In the genomic region with DNA sequence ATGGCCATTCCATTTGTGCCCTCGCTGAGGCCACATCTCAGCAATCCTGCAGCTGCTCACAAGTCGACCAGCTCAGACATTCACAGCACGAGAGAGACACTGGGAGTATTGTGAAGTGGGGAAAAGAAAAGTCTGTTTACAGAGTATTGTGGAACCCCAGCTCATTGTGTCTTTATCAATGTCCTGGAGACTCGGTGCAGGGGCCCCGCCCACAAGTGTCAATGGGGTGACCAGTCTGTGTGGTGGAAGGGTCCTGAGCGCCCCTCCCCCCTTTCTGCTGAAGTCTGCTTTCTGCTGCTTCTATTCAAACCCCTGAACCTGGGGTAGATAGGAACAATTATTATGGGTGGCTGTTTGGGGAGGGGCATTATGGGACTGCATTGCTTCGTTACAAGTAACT, we compare ENCODE assay signal across 24 mouse cellular contexts. TPM values are rescaled to one million over a fixed set of nuclear protein-coding genes. Genes with fewer than 3 reads are reported as not detected.
DNase-seq lines count a peak whose midpoint lies in the region; ATAC-seq and TF ChIP-seq lines count a peak whose summit lies in the region.
"Had no signal": no experiment of that assay in that cellular context is flagged by ENCODE, and none has a peak within 500 bp of the region (broad histone marks: within the 10 kb centered on the region; RNA-seq: fewer than 3 reads in every experiment).

No protein-coding gene starts in this region.

- H3K4me3 ChIP-seq in hindbrain, embryonic 11.5 days (ENCODE audit: low read depth, low read length): no peak overlapping the region
- no peak overlapping the region for H3K4me3 ChIP-seq in hindbrain, postnatal 0 days (ENCODE audit: low read length)
- H3K4me3 ChIP-seq in neural tube, embryonic 11.5 days (ENCODE audit: low read depth, low read length): no peak overlapping the region
- no peak overlapping the region for H3K4me3 ChIP-seq in neural tube, embryonic 15.5 days (replicated peaks)
- no peak overlapping the region for H3K4me3 ChIP-seq in neural tube, embryonic 13.5 days
- no peak overlapping the region for H3K4me3 ChIP-seq in liver, embryonic 12.5 days
- H3K4me3 ChIP-seq: embryonic facial prominence, embryonic 12.5 days; erythroblast, embryonic 14.5 days; heart, embryonic 12.5 days; limb, embryonic 15.5 days had no signal

- DNase-seq in hindbrain, embryonic 11.5 days (ENCODE audit: low spot score): peak; percentile 78
- DNase-seq in hindbrain, postnatal 0 days (ENCODE audit: low spot score): no peak
- peak; percentile 61 for DNase-seq in neural tube, embryonic 11.5 days (ENCODE audit: low spot score)
- peak; percentile 65 for DNase-seq in embryo, embryonic 11 days
- DNase-seq: heart, adult 11 months; heart, postnatal 14 days; kidney, adult 2 months; kidney, postnatal 10 days; right cerebral cortex, postnatal 25 days; thymus, adult 2 months had no signal

- ATAC-seq in hindbrain, embryonic 11.5 days (ENCODE audit: low FRiP score): peak; percentile 74
- no peak for ATAC-seq in hindbrain, postnatal 0 days
- peak; percentile 52 for ATAC-seq in neural tube, embryonic 11.5 days (ENCODE audit: insufficient read depth, low FRiP score, low TSS enrichment)
- no peak for ATAC-seq in neural tube, embryonic 15.5 days (ENCODE audit: low FRiP score)
- ATAC-seq in neural tube, embryonic 13.5 days (ENCODE audit: low read depth): no peak
- ATAC-seq in liver, embryonic 12.5 days: no peak
- ATAC-seq: lung, postnatal 0 days had no signal

- no peaks in the 10 kb centered on the region for H3K27me3 ChIP-seq in hindbrain, embryonic 11.5 days (ENCODE audit: control insufficient read depth, insufficient read depth, low read length)
- H3K27me3 ChIP-seq in hindbrain, postnatal 0 days (ENCODE audit: insufficient read depth, low read length): no peaks in the 10 kb centered on the region
- no peaks in the 10 kb centered on the region for H3K27me3 ChIP-seq in neural tube, embryonic 11.5 days (ENCODE audit: control insufficient read depth, insufficient read depth, low read length)
- H3K27me3 ChIP-seq in neural tube, embryonic 15.5 days (replicated peaks): no peaks in the 10 kb centered on the region
- no peaks in the 10 kb centered on the region for H3K27me3 ChIP-seq in neural tube, embryonic 13.5 days
- peaks cover 35% of the 10 kb centered on the region for H3K27me3 ChIP-seq in liver, embryonic 12.5 days (replicated peaks)
- H3K27me3 ChIP-seq: embryonic facial prominence, embryonic 12.5 days; limb, embryonic 15.5 days had no signal

- no peaks in the 10 kb centered on the region for H3K9me3 ChIP-seq in hindbrain, embryonic 11.5 days (ENCODE audit: control insufficient read depth, low read length)
- no peaks in the 10 kb centered on the region for H3K9me3 ChIP-seq in hindbrain, postnatal 0 days (ENCODE audit: low read length)
- no peaks in the 10 kb centered on the region for H3K9me3 ChIP-seq in neural tube, embryonic 11.5 days (ENCODE audit: control insufficient read depth, low read length)
- H3K9me3 ChIP-seq in neural tube, embryonic 15.5 days (replicated peaks): no peaks in the 10 kb centered on the region
- no peaks in the 10 kb centered on the region for H3K9me3 ChIP-seq in neural tube, embryonic 13.5 days
- no peaks in the 10 kb centered on the region for H3K9me3 ChIP-seq in liver, embryonic 12.5 days (replicated peaks)
- H3K9me3 ChIP-seq: embryonic facial prominence, embryonic 12.5 days; heart, embryonic 12.5 days; limb, embryonic 15.5 days had no signal

- H3K9ac ChIP-seq in hindbrain, embryonic 11.5 days (ENCODE audit: low read depth, low read length): no peak overlapping the region
- H3K9ac ChIP-seq in hindbrain, postnatal 0 days (replicated peaks; ENCODE audit: low read length): no peak overlapping the region
- H3K9ac ChIP-seq in neural tube, embryonic 11.5 days (ENCODE audit: low read length): no peak overlapping the region
- H3K9ac ChIP-seq in neural tube, embryonic 15.5 days (replicated peaks): no peak overlapping the region
- H3K9ac ChIP-seq in neural tube, embryonic 13.5 days: no peak overlapping the region
- no peak overlapping the region for H3K9ac ChIP-seq in liver, embryonic 12.5 days
- H3K9ac ChIP-seq: embryonic facial prominence, embryonic 12.5 days; heart, embryonic 12.5 days; limb, embryonic 15.5 days had no signal

- H3K27ac ChIP-seq in hindbrain, embryonic 11.5 days (ENCODE audit: low read depth, low read length): peak overlapping the region; percentile 63; the same call in 1 of the 2 replicates
- H3K27ac ChIP-seq in hindbrain, postnatal 0 days: no peak overlapping the region
- H3K27ac ChIP-seq in neural tube, embryonic 11.5 days (ENCODE audit: low read depth, low read length): no peak overlapping the region
- H3K27ac ChIP-seq in neural tube, embryonic 15.5 days (replicated peaks): no peak overlapping the region
- 0 out of 2 replicates have a peak overlapping the region, but pooled peaks have one; percentile 13 for H3K27ac ChIP-seq in neural tube, embryonic 13.5 days (replicated peaks)
- H3K27ac ChIP-seq in liver, embryonic 12.5 days: no peak overlapping the region
- H3K27ac ChIP-seq: embryonic facial prominence, embryonic 12.5 days; limb, embryonic 15.5 days had no signal

- 20% methylated on average over 7 of the region's 7 CpGs for WGBS in hindbrain, embryonic 11.5 days
- WGBS in hindbrain, postnatal 0 days: 16% methylated on average over 7 of the region's 7 CpGs
- 38% methylated on average over 7 of the region's 7 CpGs for WGBS in neural tube, embryonic 11.5 days
- 19% methylated on average over 7 of the region's 7 CpGs for WGBS in neural tube, embryonic 15.5 days
- 19% methylated on average over 7 of the region's 7 CpGs for WGBS in neural tube, embryonic 13.5 days
- WGBS in liver, embryonic 12.5 days (ENCODE audit: insufficient replicate concordance): 31% methylated on average over 7 of the region's 7 CpGs

- H3K4me2 ChIP-seq in hindbrain, embryonic 11.5 days (replicated peaks; ENCODE audit: low read depth, low read length): no peak overlapping the region
- H3K4me2 ChIP-seq in hindbrain, postnatal 0 days (ENCODE audit: low read depth, low read length): no peak overlapping the region
- no peak overlapping the region for H3K4me2 ChIP-seq in neural tube, embryonic 11.5 days (ENCODE audit: low read depth)
- no peak overlapping the region for H3K4me2 ChIP-seq in neural tube, embryonic 15.5 days
- no peak overlapping the region for H3K4me2 ChIP-seq in neural tube, embryonic 13.5 days
- no peak overlapping the region for H3K4me2 ChIP-seq in liver, embryonic 12.5 days
- H3K4me2 ChIP-seq: embryonic facial prominence, embryonic 12.5 days; heart, embryonic 12.5 days; limb, embryonic 15.5 days had no signal

- H3K4me1 ChIP-seq in hindbrain, embryonic 11.5 days (replicated peaks; ENCODE audit: control insufficient read depth, insufficient read depth, low read length): peaks cover 8% of the 10 kb centered on the region; the same call in 1 of the 2 replicates
- H3K4me1 ChIP-seq in hindbrain, postnatal 0 days (ENCODE audit: insufficient read depth, low read length): no peaks in the 10 kb centered on the region
- H3K4me1 ChIP-seq in neural tube, embryonic 11.5 days (ENCODE audit: control insufficient read depth, insufficient read depth, low read length): peaks cover 5% of the 10 kb centered on the region; the same call in 1 of the 2 replicates
- H3K4me1 ChIP-seq in neural tube, embryonic 15.5 days: no peaks in the 10 kb centered on the region
- peaks cover 22% of the 10 kb centered on the region for H3K4me1 ChIP-seq in neural tube, embryonic 13.5 days (replicated peaks)
- H3K4me1 ChIP-seq in liver, embryonic 12.5 days: peaks cover 8% of the 10 kb centered on the region; the same call in 1 of the 2 replicates
- H3K4me1 ChIP-seq: heart, embryonic 12.5 days; limb, embryonic 15.5 days had no signal

- no peak for TF ChIP-seq CTCF in hindbrain, postnatal 0 days (IDR thresholded peaks at IDR 0.05; ENCODE audit: low read depth)

- H3K36me3 ChIP-seq in hindbrain, embryonic 11.5 days (ENCODE audit: control insufficient read depth, insufficient read depth, low read length): peaks cover 12% of the 10 kb centered on the region; the same call in 1 of the 2 replicates
- peaks cover 34% of the 10 kb centered on the region for H3K36me3 ChIP-seq in hindbrain, postnatal 0 days (ENCODE audit: insufficient read depth, low read length)
- H3K36me3 ChIP-seq in neural tube, embryonic 11.5 days (ENCODE audit: control insufficient read depth, insufficient read depth, low read length): peaks cover 10% of the 10 kb centered on the region
- peaks cover 71% of the 10 kb centered on the region for H3K36me3 ChIP-seq in neural tube, embryonic 15.5 days
- peaks cover 93% of the 10 kb centered on the region for H3K36me3 ChIP-seq in neural tube, embryonic 13.5 days
- no peaks in the 10 kb centered on the region for H3K36me3 ChIP-seq in liver, embryonic 12.5 days
- H3K36me3 ChIP-seq: embryonic facial prominence, embryonic 12.5 days; heart, embryonic 12.5 days; limb, embryonic 15.5 days had no signal

RNA-seq across cellular contexts. Expression of gene Elavl3, which starts 23.4 kb away (rescaled TPM):
- 72.9 and 85.2 TPM in 2 replicates for polyA plus RNA-seq in hindbrain, embryonic 11.5 days (2014; fragmentation: Nextera tagmentation; extraction: Ambion mirVana)
- total RNA-seq in hindbrain, postnatal 0 days (2014; rRNA removed): 192 and 204 TPM in 2 replicates
- polyA plus RNA-seq in hindbrain, postnatal 0 days (2015; fragmentation: Nextera tagmentation; extraction: Ambion mirVana): 69.9 and 71.7 TPM in 2 replicates
- 64.6 and 69.1 TPM in 2 replicates for polyA plus RNA-seq in neural tube, embryonic 11.5 days (2014; fragmentation: Nextera tagmentation; extraction: Ambion mirVana)
- 67.4 and 96.9 TPM in 2 replicates for polyA plus RNA-seq in neural tube, embryonic 15.5 days (2015; fragmentation: Nextera tagmentation; extraction: Ambion mirVana)
- polyA plus RNA-seq in neural tube, embryonic 13.5 days (2015; fragmentation: Nextera tagmentation; extraction: Ambion mirVana): 82.7 and 86.9 TPM in 2 replicates
- 0.02 TPM in 1 of 2 replicates, not detected in the other for polyA plus RNA-seq in liver, embryonic 12.5 days (2016; fragmentation: Nextera tagmentation; extraction: Ambion mirVana)
- polyA plus RNA-seq: spleen, adult 2 months had no signal

RNA-seq across cellular contexts. Expression of gene Prkcsh, which starts 25.9 kb away (rescaled TPM):
- polyA plus RNA-seq in hindbrain, embryonic 11.5 days (2014; fragmentation: Nextera tagmentation; extraction: Ambion mirVana): 84.6 TPM in 2 replicates
- 84.9 and 89.7 TPM in 2 replicates for total RNA-seq in hindbrain, postnatal 0 days (2014; rRNA removed)
- polyA plus RNA-seq in hindbrain, postnatal 0 days (2015; fragmentation: Nextera tagmentation; extraction: Ambion mirVana): 67.5 and 69.7 TPM in 2 replicates
- polyA plus RNA-seq in neural tube, embryonic 11.5 days (2014; fragmentation: Nextera tagmentation; extraction: Ambion mirVana): 91.4 and 106 TPM in 2 replicates
- 93.8 and 99.4 TPM in 2 replicates for polyA plus RNA-seq in neural tube, embryonic 15.5 days (2015; fragmentation: Nextera tagmentation; extraction: Ambion mirVana)
- 101 and 108 TPM in 2 replicates for polyA plus RNA-seq in neural tube, embryonic 13.5 days (2015; fragmentation: Nextera tagmentation; extraction: Ambion mirVana)
- polyA plus RNA-seq in liver, embryonic 12.5 days (2016; fragmentation: Nextera tagmentation; extraction: Ambion mirVana): 65.0 and 68.5 TPM in 2 replicates

RNA-seq across cellular contexts. Expression of gene Ccdc151, which starts 26.0 kb away (rescaled TPM):
- 5.5 and 5.7 TPM in 2 replicates for polyA plus RNA-seq in hindbrain, embryonic 11.5 days (2014; fragmentation: Nextera tagmentation; extraction: Ambion mirVana)
- 3.3 and 6.0 TPM in 2 replicates for total RNA-seq in hindbrain, postnatal 0 days (2014; rRNA removed)
- 4.2 and 4.6 TPM in 2 replicates for polyA plus RNA-seq in hindbrain, postnatal 0 days (2015; fragmentation: Nextera tagmentation; extraction: Ambion mirVana)
- 2.7 and 3.5 TPM in 2 replicates for polyA plus RNA-seq in neural tube, embryonic 11.5 days (2014; fragmentation: Nextera tagmentation; extraction: Ambion mirVana)
- 4.0 and 4.5 TPM in 2 replicates for polyA plus RNA-seq in neural tube, embryonic 15.5 days (2015; fragmentation: Nextera tagmentation; extraction: Ambion mirVana)
- 3.2 and 3.8 TPM in 2 replicates for polyA plus RNA-seq in neural tube, embryonic 13.5 days (2015; fragmentation: Nextera tagmentation; extraction: Ambion mirVana)
- polyA plus RNA-seq in liver, embryonic 12.5 days (2016; fragmentation: Nextera tagmentation; extraction: Ambion mirVana): 0.12 TPM in 1 of 2 replicates, not detected in the other
- total RNA-seq: gastrocnemius, adult 8-10 months had no signal
- polyA plus RNA-seq: spleen, adult 2 months had no signal

RNA-seq across cellular contexts. Expression of gene Rgl3, which starts 39.2 kb away (rescaled TPM):
- polyA plus RNA-seq in hindbrain, embryonic 11.5 days (2014; fragmentation: Nextera tagmentation; extraction: Ambion mirVana): 2.0 and 2.1 TPM in 2 replicates
- total RNA-seq in hindbrain, postnatal 0 days (2014; rRNA removed): 4.2 and 5.1 TPM in 2 replicates
- 2.5 and 3.5 TPM in 2 replicates for polyA plus RNA-seq in hindbrain, postnatal 0 days (2015; fragmentation: Nextera tagmentation; extraction: Ambion mirVana)
- 2.3 and 3.7 TPM in 2 replicates for polyA plus RNA-seq in neural tube, embryonic 11.5 days (2014; fragmentation: Nextera tagmentation; extraction: Ambion mirVana)
- polyA plus RNA-seq in neural tube, embryonic 15.5 days (2015; fragmentation: Nextera tagmentation; extraction: Ambion mirVana): 1.6 and 4.6 TPM in 2 replicates
- polyA plus RNA-seq in neural tube, embryonic 13.5 days (2015; fragmentation: Nextera tagmentation; extraction: Ambion mirVana): 1.7 and 1.9 TPM in 2 replicates
- 0.20 and 0.46 TPM in 2 replicates for polyA plus RNA-seq in liver, embryonic 12.5 days (2016; fragmentation: Nextera tagmentation; extraction: Ambion mirVana)

RNA-seq across cellular contexts. Expression of gene Gm49318, which starts 42.6 kb away (rescaled TPM):
- polyA plus RNA-seq in hindbrain, embryonic 11.5 days (2014; fragmentation: Nextera tagmentation; extraction: Ambion mirVana): 0.56 TPM in 1 of 2 replicates, not detected in the other
- not detected in 2 replicates for total RNA-seq in hindbrain, postnatal 0 days (2014; rRNA removed)
- polyA plus RNA-seq in hindbrain, postnatal 0 days (2015; fragmentation: Nextera tagmentation; extraction: Ambion mirVana): not detected in 2 replicates
- polyA plus RNA-seq in neural tube, embryonic 11.5 days (2014; fragmentation: Nextera tagmentation; extraction: Ambion mirVana): not detected in 2 replicates
- polyA plus RNA-seq in neural tube, embryonic 15.5 days (2015; fragmentation: Nextera tagmentation; extraction: Ambion mirVana): not detected in 2 replicates
- polyA plus RNA-seq in neural tube, embryonic 13.5 days (2015; fragmentation: Nextera tagmentation; extraction: Ambion mirVana): not detected in 2 replicates
- polyA plus RNA-seq in liver, embryonic 12.5 days (2016; fragmentation: Nextera tagmentation; extraction: Ambion mirVana): not detected in 2 replicates
- total RNA-seq: gastrocnemius, adult 8-10 months; heart, postnatal 14 days had no signal
- polyA plus RNA-seq: C2C12; embryonic facial prominence, embryonic 12.5 days; erythroblast, embryonic 14.5 days; heart, embryonic 12.5 days; kidney, adult 2 months; limb, embryonic 15.5 days; liver, embryonic 16.5 days; lung, postnatal 0 days; spleen, adult 2 months; stomach, embryonic 14.5 days; thymus, adult 2 months; urinary bladder, adult 2 months had no signal

Comparison
In these comparisons a context has a peak if more than half of its experiments do, and no peak if none do; other contexts are left out.
1. ATAC-seq: peak in hindbrain, embryonic 11.5 days (single experiment) and neural tube, embryonic 11.5 days (single experiment); none in hindbrain, postnatal 0 days (single experiment), neural tube, embryonic 15.5 days (single experiment), neural tube, embryonic 13.5 days (single experiment) and liver, embryonic 12.5 days (single experiment).
2. H3K27ac ChIP-seq: peak in hindbrain, embryonic 11.5 days (single experiment) and neural tube, embryonic 13.5 days (single experiment); none in hindbrain, postnatal 0 days (single experiment), neural tube, embryonic 11.5 days (single experiment), neural tube, embryonic 15.5 days (single experiment) and liver, embryonic 12.5 days (single experiment).
3. RNA of gene Elavl3, which starts 23.4 kb away (polyA plus RNA-seq): 67.4 to 96.9 TPM in neural tube, embryonic 15.5 days, 82.7 to 86.9 TPM in neural tube, embryonic 13.5 days, 72.9 to 85.2 TPM in hindbrain, embryonic 11.5 days, 69.9 to 71.7 TPM in hindbrain, postnatal 0 days and 64.6 to 69.1 TPM in neural tube, embryonic 11.5 days; 0.02 TPM in liver, embryonic 12.5 days; every median in the first group is over 10 times any median in the second.